14 mouse cellular contexts compared by ENCODE assay signal in the genomic region with DNA sequence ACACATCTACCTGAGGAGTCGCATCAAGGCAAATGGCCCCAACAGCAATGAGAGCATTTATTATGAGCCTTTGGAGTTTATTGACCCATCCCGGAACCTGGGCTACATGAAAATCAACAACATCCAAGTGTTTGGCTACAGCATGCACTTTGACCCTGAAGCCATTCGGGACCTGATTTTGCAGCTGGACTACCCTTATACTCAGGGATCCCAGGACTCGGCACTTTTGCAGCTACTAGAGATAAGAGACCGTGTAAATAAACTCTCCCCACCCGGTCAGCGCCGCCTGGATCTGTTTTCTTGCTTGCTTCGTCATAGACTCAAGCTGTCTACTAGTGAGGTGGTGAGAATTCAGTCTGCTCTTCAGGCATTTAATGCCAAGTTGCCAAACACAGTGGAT.
"Had no signal": no experiment of that assay in that cellular context is flagged by ENCODE, and none has a peak within 500 bp of the region (broad histone marks: within the 10 kb centered on the region; RNA-seq: fewer than 3 reads in every experiment).

No protein-coding gene starts in this region.

- H3K4me1 ChIP-seq: limb, embryonic 15.5 days; midbrain, embryonic 12.5 days; neural tube, embryonic 13.5 days had no signal

- DNase-seq: kidney, adult 8-10 months; kidney, postnatal 36 days; layer of hippocampus, adult 9-11 months; layer of hippocampus, postnatal 36 days; lung, adult 18-20 months; retina, postnatal 1 day; thymus, adult 18-20 months; thymus, postnatal 25 days had no signal

- H3K9ac ChIP-seq: limb, embryonic 15.5 days; midbrain, embryonic 12.5 days; neural tube, embryonic 13.5 days had no signal

- H3K9me3 ChIP-seq: limb, embryonic 15.5 days; midbrain, embryonic 12.5 days; neural tube, embryonic 13.5 days had no signal

- H3K27ac ChIP-seq: limb, embryonic 15.5 days; midbrain, embryonic 12.5 days; neural tube, embryonic 13.5 days had no signal

- H3K4me2 ChIP-seq: limb, embryonic 15.5 days; midbrain, embryonic 12.5 days; neural tube, embryonic 13.5 days had no signal

- ATAC-seq: hindbrain, embryonic 16.5 days; inflammation-experienced regulatory T-cells, adult 6 months; midbrain, embryonic 16.5 days had no signal

- H3K4me3 ChIP-seq: limb, embryonic 15.5 days; midbrain, embryonic 12.5 days; neural tube, embryonic 13.5 days had no signal

- H3K36me3 ChIP-seq: limb, embryonic 15.5 days; midbrain, embryonic 12.5 days had no signal

- H3K27me3 ChIP-seq: limb, embryonic 15.5 days; midbrain, embryonic 12.5 days; neural tube, embryonic 13.5 days had no signal
